Mouse (Mus musculus) heart, adult 18-20 months (tissue): ENCODE results near the gene Wdr46. TPM values are rescaled to one million over a fixed set of nuclear protein-coding genes. Genes with fewer than 3 reads are reported as not detected.

Source experiments
- DNase-seq, 2 experiments: peaks; one replicate each; pipeline ENCODE4 v3.0.0; 2021 to 2022; ENCODE audit warnings: mixed read lengths in 1 of 2
- total RNA-seq, 2 experiments: library from RNA; stranded (reverse); gene quantifications; 2 replicates each; pipeline ENCODE4 v1.2.3; 2021

Gene Wdr46
- total RNA-seq, 2 experiments from 2014 or later, result 10.3 to 10.9 TPM

DNA sequence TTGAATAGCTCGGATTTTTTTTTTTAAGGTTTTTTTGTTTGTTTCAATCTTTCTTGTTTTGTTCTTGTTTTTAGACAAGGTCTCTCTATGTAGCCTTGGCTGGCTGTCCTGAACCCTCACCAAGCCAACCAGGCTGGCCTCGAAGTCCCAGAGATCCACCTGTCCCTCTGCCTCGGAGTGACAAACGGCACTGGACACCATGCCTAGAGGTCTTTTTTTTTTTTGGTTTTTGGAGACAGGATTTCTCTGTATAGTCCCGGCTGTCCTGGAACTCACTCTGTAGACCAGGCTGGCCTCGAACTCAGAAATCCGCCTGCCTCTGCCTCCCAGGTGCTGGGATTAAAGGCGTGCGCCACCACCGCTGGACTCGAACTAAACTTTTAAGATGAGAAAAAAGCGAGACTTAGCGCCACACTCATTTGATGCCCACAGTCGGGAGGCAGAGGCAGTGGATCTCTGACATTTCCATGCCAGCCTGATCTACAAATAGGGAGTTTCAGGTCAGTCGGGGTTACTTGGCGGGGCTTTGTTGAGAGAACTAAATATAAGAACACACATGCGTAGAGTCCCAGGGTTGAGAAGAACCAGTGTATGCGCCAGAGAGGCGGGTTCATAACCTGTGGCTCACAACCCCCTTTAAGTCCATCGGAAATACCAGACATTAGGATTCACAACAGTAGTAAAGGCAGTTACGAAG is 12.1 kb upstream of the Wdr46 start:
- DNase-seq, result no peak

DNA sequence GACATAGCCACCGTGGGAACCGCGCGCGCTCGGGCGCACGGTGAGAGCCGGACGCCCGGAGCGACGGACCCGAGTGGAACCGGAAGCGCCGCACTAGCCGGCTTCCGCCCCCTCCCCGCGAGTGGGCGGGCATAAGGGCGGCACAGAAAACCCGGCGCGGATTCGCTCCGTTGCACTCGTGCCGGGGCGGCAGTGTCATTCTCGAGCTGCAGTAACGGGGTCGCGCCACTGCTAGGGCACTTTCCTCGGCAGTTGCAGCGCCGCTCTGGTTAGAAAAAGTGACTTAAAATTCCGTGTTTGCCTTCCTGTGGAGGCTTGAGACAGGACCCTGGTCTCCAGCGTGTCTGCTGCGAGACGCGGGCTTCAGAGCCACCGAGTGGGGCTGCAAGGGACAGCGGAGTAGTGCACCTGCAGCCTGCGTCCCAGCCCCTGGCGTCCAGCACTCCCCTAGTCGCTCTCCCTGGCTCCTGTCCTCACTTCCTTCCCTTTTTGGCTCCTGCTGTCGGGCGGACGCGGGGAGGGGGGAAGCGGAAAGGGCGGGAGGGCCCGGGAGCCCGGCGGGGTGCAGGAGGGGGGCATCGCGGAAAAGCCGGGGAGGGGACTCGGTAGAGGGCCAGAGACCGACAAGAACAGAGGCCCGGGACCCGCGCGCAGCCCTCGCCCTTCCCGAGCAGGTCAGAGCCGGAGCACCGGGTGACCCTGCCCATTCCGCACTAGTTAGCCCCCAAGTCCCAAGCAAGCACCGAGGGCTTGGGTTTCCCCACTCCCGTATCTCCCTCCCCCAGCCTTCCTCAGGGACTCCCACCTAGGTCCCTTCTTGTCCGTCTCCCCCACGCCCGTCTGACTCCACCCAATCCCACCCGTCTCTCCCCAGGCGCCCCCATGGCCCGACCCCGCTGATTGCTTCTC is 10.8 kb upstream of the Wdr46 start, which contains the start of gene Rgl2:
Gene Rgl2 (plus strand): TSS at position 173 of the 909 bp plus-strand sequence.
- peak; percentile 90 to 96 for DNase-seq

DNA sequence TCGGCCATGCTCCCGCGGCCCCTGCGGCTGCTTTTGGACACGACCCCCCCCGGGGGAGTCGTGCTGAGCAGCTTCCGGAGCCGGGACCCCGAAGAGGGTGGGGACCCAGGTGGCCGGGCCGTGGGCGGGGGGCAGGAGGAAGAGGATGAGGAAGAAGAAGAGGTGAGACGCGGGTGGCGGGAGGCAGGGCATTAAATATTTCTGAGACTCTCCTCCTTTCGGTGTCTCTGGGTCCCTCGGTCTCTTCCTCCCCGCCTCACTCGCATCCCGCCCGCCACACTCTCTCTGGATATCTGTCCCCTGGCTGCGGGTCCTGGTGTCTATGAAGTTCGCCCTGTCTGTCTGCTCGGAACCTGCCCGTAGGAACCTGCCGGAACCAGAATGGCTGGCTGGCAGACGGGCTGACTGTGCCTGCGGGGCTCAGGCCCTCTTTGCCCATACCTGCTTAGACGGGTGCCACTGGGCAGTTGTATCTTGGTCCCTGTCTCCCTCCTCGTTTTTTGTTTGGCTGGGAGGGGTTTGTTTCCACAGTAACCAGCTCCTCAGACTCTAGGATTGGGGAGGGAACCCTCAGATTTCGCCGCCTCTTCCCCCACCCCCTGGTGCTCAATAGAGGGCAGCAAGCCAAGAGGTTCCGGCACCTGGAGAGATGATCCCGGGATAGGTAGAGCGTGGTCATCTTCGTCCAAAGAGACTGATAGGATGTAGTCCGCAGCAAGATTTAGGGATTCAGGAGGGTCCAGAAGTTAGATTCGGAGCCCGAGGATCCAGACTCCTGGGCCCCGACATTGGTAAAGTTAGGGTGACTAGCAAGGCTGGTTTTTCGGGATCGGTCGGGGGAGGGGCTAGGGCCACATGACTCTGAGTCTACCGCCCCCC is 9.9 kb upstream of the Wdr46 start:
- peak; percentile 75 to 79 for DNase-seq

DNA sequence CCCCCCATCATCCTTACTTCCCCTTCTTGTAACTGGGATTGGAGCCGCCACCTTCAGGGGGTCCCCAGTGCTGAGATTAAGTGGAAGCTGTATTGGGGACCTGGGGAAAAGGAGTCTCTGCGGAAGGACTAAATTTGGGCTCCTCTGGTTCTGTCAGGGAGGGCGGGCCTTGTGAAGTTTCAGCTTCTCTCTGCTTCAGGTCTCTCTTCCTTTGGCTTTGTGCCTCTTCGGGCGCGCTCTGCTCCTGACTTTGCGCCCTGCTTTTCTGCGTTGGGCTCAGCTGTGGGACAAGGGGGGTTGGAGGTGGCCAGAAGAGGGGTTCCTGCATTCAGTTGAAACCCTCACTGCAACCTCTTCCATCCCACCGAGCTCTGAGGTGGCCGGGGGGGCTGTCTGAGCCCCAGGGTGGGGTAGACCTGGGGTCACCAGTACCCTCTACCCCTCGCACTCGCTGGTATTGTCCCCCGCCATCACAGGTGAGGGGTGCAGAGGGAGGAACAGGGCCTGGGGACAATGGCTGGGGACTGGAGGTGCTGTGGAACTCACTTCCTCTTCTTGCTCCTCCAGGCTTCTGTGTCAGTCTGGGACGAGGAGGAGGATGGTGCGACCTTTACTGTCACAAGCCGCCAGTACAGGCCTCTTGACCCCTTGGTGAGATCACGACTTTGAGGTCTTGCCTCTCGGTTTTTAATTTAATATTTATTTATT is 9.1 kb upstream of the Wdr46 start:
- peak in 1 of 2 experiments; percentile 29 for DNase-seq

GRCm38 (mm10) chr17:33931947-33932346 is 8.5 kb upstream of the Wdr46 start:
- no peak for DNase-seq

- DNase-seq, result no peak
Measured at GRCm38 (mm10) chr17:33932448-33932847, 8.0 kb upstream of the Wdr46 start.

- no peak for DNase-seq
Measured at GRCm38 (mm10) chr17:33932970-33933369, 7.5 kb upstream of the Wdr46 start.

DNA sequence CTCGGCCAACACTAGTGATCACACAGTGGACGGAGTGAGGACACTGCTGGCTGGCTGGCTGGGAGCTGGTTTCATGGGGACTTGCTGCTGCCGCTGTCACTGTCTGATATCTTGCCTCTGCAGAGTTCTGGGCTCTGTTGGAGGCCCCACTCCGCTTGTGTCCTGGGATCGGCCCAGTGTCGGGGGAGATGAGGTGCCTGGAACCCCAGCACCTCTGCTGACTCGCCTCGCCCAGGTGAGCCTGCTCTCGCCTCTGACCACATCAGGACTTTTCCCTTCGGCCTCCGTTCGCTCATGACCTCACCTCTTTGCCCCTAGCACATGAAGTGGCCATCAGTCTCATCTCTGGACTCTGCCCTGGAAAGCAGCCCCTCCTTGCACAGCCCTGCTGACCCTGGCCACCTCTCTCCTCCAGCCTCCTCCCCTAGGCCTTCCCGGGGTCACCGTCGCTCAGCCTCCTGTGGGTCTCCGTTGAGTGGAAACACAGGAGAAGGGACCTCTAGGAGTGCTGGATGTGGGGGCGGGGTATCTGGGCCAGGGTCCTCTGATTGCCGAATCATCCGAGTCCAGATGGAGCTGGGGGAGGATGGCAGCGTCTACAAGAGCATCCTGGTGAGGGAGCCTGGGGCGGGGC is 4.9 kb upstream of the Wdr46 start:
- no peak for DNase-seq

DNA sequence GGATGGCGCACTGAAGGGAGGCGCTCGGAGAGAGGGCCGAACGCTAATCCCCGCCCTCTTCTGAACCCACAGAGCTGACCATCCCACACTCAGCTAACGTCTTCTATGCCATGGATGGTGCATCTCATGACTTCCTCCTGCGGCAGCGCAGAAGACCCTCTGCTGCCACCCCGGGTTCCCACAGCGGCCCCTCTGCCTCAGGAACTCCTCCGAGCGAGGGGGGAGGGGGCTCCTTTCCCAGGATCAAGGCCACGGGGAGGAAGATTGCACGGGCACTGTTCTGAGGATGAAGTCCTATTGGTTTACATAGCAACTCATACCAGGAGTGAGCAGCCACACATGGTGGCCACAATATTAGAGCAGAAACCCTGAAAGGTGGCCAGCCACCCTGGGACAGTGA is 3.5 kb upstream of the Wdr46 start:
- no peak for DNase-seq

DNA sequence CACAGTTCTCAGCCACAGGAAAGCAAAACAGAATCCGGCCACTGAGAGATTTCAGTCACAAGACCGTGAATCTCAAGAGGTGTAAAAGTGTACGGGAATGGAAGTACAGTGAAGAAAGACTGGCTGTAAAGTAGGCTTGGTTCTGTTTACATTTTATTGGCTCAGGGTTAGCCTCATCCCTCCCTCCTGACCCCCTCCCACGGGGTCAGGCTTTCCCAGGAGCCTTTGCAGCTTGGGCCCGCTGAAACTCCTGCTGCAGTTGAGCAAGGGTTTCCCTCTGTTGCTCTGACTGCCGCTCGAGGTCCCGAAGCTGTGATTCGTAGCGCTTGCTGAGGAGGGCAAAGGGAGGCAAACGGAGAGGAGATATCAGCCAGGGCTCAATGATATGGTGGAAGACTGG is 1.7 kb upstream of the Wdr46 start:
- no peak for DNase-seq

GRCm38 (mm10) chr17:33940981-33941380 is 521 bp downstream of the Wdr46 start:
- no peak for DNase-seq

GRCm38 (mm10) chr17:33941381-33941780 is 921 bp downstream of the Wdr46 start:
- no peak for DNase-seq

GRCm38 (mm10) chr17:33943454-33943853 is 3.0 kb downstream of the Wdr46 start:
- no peak for DNase-seq

DNA sequence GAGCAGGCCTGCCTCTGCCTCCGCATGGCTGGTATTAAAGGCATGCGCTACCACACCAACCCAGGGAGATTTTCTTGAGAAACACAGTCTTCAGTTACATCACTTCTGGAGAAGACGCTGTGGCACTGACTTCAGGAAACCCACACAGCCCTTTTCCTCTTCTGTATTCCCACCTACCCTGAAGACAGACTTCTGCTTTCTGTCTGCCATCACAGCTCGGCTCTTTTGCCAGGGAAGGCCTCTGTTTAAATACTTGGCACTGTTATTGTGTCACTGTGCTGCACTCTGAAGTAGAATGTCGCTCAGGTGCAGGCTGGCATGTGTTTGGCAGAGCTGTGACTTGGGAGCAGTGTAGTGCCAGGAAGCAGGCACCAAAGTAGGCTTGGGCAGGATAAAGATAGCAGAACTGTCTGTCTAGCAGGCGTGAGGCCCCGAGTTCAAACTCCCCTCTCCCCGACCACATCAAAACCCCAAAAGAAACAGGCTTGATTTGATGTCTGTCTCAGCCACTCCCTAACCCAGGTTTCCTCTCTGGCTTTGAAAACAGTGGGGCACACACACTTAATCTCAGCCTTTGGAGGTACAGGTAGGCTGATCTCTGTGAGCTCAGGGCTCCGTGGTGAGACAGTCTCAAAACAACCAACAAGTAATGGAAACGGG is 7.1 kb downstream of the Wdr46 start:
- DNase-seq, result no peak

- no peak for DNase-seq
Measured at GRCm38 (mm10) chr17:33948090-33948904, 7.8 kb downstream of the Wdr46 start.

DNA sequence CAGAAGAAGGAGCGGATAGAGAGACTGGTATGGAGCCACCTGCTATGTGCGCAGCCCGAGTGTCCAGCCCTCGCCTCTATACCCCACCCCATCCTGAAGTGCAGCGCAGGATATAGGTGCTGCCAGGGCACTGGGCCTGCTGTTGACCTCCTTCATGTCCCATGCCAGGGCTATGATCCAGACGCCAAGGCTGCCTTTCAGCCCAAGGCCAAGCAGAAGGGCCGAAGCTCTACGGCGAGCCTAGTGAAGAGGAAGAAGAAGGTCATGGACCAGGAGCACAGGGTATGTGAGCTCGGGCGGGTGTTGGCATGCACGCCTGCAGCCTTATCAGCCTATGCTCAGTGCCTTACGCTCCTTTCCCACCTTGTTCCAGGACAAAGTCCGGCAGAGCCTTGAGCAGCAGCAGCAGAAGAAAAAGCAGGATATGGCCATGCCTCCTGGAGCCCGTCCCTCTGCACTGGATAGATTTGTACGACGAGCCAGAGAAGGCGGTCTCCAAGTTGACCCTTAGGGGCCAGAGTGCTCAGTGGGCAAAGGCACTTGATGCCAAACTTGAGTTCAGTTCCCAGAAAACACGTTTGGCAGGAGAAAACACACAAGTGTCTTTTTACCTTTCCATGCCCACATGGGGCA is 8.6 kb downstream of the Wdr46 start:
- no peak for DNase-seq

DNA sequence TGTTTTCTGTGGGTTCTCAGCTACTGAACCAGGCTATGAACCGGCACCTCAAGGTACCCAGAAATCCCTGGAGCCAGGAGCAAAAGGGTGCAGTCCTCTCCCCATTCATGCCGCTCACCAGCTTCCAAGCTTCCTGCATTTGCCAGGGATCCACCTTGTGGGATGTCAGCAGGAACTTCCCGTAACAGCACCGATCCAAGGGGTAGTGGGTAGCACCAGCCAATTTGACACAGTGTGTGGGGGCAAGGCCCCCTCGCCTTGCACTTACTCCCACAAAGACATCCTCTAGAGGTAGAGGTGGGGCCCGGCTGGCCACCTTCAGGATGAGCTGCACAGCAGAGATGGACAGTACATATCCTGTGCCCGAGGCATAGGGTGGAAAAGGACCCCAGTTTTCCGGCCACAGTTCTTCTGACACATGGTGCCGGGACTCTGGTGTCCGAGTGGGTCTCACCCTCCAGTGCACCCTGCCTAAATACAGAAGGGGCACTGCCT is 9.7 kb downstream of the Wdr46 start:
- no peak for DNase-seq

DNA sequence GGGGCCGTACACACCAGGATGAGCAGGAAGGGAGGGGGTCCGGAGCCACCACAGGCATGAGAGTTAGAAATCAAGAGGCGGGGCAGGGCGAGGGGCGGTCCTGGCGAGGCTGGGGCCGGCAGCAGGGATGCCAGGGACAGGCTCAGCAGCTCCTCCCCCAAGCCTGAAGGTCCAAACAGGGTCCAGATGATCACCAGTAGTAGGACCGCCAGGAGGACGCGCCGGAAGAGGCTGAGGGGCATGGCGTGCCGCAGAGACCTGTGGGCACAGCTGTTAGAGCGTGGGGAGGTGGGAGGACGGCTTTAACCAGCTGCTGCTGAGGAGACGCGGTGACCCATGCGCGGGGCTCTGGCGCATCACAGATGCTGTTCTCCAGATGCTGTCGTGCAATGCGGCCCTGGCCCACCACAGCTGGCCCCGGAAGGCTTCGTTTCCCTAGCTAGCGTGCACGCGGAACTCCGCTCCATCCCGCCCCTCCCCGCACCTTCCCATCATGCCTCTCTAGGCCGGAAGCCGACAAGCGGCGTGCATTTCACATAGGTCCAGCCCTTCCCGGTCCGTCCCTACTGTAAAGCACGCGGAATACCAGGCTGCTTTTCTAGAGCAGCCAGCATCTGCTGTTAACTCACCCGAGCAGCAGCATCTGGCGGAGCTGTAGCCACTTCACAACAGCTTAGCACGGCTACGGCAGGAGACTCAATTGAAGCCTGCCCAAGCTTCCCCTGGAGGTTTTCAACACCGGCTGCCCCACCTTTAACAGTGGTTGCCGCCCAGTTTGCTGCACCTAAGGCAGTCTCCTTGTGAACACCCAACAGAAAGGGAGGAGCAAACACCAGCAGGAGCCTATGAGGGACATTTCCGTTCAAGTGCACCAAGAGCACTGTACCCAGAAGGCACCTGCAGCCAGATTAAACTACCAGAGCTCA is 10.8 kb downstream of the Wdr46 start, which contains the start of gene B3galt4:
Gene B3galt4 (minus strand): TSS at position 468 of the 926 bp plus-strand sequence.
- peak; percentile 82 to 83 for DNase-seq
